Mouse (Mus musculus) hematopoietic stem cell, adult 5-6 weeks (primary cell): Measurements from ENCODE around the gene Amn. TPM values are rescaled to one million over a fixed set of nuclear protein-coding genes. Genes with fewer than 3 reads are reported as not detected.

Source experiments
- ATAC-seq, 2 experiments: fragments of 125-278 bp in 1 of 2; replicated peaks in 1 of 2; 2 replicates each; pipeline ENCODE4 v1.8.0; 2016 to 2017; ENCODE audit warnings: inconsistent platforms in 2 of 2, mild to moderate bottlenecking in 2 of 2, moderate number of reproducible peaks in 2 of 2, low read depth in 1 of 2, moderate TSS enrichment in 1 of 2; ENCODE audit not compliant: low FRiP score in 2 of 2, poor library complexity in 2 of 2, severe bottlenecking in 2 of 2, insufficient read depth in 1 of 2, low TSS enrichment in 1 of 2
- total RNA-seq: library from RNA; stranded (forward); fragments of 172-1452, 232-1000 nt; gene quantifications from 2 replicates; pipeline ENCODE4 v1.2.3, GENCODE M21; 2017

Amn gene
- total RNA-seq, 1 experiment from 2014 or later: not detected

- no peak for ATAC-seq
Measured at GRCm38 (mm10) chr12:111250116-111250515, 20.8 kb upstream of the Amn start.

- ATAC-seq: no peak
Measured at GRCm38 (mm10) chr12:111251227-111251626, 19.7 kb upstream of the Amn start.

- ATAC-seq: no peak
Measured at GRCm38 (mm10) chr12:111263650-111264049, 7.2 kb upstream of the Amn start.

GRCm38 (mm10) chr12:111265212-111265611 lies 5.7 kb upstream of the Amn start:
- ATAC-seq: no peak

DNA sequence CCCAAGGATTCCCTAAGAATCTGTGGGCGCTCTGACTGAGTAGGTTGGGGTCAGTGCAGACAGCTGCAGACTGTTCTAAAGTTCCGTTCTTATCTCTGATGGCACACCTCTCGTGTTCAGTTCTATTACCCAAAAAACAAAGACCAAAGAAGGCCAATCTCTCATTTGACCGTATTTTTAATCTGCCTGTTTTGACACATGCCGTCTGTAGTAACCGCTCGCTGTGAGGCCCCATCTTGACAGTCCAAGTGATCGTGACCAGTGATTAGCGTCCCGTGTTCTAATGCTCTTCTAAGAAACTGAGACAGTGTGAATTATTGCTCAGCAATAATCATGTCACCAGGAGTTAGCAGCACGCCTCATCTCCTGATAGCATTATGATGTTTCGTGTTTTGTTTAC lies 4.3 kb upstream of the Amn start:
- ATAC-seq: no peak

DNA sequence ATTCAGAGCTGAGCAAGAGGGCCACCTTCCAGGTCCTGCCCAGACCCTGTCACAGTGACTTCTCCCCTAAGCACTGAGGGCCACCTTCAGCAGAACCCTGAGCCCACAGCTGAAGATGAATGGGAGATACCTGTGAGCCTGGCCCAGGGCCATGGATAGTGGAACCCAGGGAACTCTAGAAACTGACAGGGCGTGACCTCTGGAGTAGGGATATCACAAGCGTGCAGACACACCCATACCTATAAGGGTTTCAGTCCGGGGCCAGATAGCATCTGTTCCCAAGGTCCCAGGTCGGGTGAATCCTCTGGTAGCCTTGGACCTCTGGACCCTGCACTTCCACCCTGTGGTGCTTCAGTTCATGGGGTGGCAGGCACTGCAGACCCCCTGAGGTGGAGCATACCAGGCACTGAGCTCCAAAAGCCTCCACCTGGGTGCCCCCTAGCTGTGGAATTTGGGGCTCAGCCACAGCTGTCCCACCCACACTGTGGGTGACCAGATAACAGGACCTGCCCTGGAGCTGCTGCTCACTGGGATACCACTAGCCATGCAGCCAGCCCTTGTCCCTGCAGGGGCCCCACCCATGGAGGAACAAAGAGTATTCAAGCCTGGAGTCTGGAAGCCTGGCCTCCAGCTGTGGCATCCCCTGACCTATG lies 3.1 kb upstream of the Amn start:
- no peak for ATAC-seq

- no peak for ATAC-seq
Measured at GRCm38 (mm10) chr12:111271406-111271805, 511 bp downstream of the Amn start.

- no peak for ATAC-seq
Measured at GRCm38 (mm10) chr12:111271966-111272365, 1.1 kb downstream of the Amn start.

DNA sequence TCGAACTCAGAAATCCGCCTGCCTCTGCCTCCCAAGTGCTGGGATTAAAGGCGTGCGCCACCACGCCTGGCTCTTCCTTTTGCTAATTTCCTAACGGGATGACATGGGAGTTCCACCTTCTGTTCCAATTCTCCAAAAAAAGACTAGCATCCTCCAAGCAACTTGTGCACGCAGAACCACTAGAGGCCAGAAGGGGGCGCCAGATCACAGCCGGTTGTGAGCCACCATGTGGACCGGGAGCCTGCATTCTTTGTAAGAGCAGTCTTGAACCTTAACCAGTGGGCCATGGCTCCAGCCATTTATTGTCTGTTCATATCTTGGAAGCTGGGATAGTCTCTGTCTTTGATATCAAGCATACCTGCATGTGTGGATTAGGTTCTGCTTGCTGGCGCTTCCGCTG lies 1.5 kb downstream of the Amn start:
- peak; percentile 37 to 50; a peak in 2 of 4 replicates for ATAC-seq

- no peak for ATAC-seq
Measured at GRCm38 (mm10) chr12:111274006-111274405, 3.1 kb downstream of the Amn start.

GRCm38 (mm10) chr12:111274447-111275149 lies 3.7 kb downstream of the Amn start:
- no peak for ATAC-seq

DNA sequence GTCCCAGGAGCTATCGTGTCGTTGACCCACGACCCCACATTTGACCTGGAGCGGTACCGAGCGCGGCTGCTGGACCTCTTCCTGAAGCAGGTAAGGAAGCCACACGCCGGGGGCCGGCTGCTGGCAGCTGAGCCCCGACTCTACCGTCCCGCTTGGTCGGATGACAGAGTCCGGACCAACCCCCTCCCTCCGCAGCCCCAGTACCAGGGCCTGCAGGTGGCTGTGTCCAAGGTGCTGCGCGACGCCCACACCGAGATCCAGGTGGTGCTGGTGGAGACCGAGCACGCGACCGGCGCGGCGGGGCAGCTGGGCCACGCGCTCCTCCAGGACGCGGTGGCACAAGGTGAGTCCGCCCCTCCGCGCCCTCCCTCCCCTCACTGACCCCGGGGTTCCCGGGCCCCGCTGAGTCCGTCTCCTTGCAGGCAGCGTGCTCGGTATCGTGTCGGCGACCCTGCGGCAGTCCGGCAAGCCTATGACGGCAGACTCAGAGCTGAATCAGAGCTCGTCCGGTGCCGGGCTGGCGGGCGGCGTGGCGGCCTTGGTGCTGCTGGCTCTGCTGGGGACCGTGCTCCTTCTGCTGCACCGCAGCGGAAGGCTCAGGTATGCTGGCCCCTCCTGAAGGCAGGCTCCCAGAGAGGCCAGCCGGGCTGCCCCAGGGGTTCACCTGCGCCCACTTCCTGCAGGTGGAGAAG lies 4.4 kb downstream of the Amn start:
- no peak for ATAC-seq

DNA sequence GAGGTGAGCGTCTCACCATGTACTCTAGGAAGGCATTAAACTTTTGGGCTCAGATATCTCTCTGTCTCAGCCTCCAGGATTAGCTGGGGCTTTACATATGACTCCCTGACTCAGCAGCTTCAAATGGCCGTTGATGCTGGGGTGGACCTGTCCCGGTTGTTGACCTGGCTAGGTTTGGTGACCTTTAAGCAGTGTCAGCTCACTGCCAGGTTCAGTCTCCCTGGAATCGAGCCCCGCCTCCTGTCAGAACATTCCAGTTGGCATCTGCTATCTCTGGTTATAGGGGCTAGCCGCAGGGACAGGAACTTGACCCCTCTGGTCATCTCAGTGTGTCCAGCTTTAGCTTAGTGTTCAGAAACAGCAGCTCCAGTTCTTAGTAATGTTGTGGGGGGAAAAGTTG lies 5.5 kb downstream of the Amn start:
- ATAC-seq: no peak

DNA sequence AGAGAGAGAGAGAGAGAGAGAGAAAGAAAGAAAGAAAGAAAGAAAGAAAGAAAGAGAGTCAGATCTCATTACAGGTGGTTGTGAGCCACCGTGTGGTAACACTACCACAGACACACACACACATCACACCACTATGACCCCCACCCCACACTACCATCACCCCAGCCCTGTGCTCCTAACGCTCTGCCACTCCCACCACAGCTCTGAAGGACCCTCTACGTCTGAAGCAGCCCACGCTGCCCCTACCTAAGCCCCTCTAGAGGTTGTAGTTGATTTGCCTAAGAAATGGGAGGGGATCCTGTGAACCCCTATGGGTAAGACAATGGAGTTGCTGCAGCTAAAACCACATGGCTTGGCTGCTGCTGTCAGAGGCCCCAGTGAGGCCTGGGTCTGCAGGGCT lies 12.7 kb downstream of the Amn start:
- no peak for ATAC-seq

GRCm38 (mm10) chr12:111284532-111284931 lies 13.6 kb downstream of the Amn start:
- 0 out of 4 replicates have a peak, but pooled peaks of 1 of the 2 experiments have one; percentile 48 for ATAC-seq

DNA sequence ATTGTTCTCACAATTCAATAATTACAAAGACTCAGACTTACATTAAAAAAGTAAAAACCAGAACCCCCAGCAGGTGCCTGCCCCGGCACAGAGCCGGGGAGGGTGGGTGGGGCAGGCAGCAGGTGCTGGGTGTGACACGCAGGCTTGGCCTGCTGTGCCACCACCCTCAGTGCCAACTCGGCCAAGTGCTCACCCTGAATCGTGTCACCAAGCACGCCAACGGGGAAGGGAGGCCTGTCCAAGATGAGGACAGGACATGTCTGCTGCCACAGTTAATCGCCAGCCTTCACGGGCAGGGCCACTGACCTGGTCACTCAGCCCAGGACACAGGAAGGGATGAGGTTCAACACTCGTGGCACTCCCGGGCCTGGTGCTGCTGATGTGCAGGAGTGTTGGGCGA lies 22.1 kb downstream of the Amn start:
- ATAC-seq: no peak

- ATAC-seq: no peak
Measured at GRCm38 (mm10) chr12:111301322-111302017, 30.6 kb downstream of the Amn start.

- 0 out of 4 replicates have a peak, but pooled peaks of 1 of the 2 experiments have one; percentile 29 for ATAC-seq
Measured at GRCm38 (mm10) chr12:111302018-111302345, 31.1 kb downstream of the Amn start.
